Mouse (Mus musculus): ENCODE measurements at regions not wholly inside any gene's neighbourhood (a gene's known extent, or its start where the extent isn't known, plus 50 kb on each side); places are given as distances from the start of the nearest gene placed in this dataset.
A peak's percentile ranks its signal among the peaks of the same experiment; 100 is the strongest.

DNA sequence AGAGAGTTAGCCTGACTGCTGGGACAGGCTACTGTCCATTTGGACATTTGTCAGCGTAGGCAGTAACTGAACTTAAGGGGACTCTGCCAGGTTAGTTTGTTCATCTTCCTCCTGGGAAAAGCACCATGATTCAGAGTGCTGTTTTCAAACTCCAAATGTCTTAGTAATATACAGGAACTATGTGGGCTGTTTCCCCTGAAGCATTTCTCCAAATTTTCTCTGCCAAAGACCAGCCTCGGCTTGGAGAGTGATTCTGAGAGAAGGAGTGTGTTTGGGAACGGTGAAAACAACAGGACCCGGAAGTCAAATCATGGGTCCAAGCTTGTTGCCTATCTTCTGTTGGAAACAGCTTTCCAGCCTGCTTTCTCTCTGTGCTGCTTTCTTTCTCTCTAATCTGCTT lies 52.1 kb downstream of the Rprm start:
- DNase-seq (ENCODE audit: low read depth, low spot score), result peak; percentile 11

DNA sequence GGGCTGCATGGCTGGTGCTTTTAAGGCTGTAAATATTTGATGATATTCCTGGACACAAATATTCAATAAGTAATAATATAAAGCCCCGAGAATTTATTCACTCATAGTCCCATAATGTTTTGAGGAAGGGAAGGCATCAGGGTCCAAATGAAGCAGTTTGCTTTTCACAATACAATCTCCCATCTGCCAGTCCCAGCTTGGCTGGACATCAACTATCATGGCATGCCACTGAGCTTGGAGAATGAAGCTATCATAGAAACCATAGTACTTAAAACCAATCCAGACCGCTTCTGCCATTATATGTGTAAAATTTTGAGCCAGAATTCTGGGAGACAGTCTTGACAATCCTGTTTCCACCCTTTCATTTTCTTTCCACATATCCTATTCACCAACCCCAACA lies 56.5 kb downstream of the Rprm start:
- DNase-seq (ENCODE audit: low read depth, low spot score), result no peak

DNA sequence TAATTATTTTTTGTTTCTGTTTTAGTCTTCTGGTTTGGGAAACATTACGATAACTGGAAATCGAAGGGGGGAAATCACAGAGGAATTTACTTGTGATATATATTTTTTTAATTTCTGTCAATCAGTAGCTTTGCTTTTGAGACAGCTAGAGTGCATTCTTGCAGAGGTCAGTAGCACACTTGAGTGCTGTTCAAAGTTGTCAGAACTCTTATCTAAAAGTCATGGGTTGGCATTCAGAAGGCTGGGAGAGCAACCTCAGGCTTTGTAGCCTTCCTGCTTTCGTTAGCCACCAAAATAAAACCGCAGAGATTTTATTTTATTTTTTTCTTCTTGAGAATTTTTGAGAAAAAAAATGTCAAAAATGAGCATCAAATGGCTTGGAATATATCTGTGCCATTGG lies 62.6 kb downstream of the Rprm start:
- DNase-seq (ENCODE audit: low read depth, low spot score), result no peak

- no peak for DNase-seq (ENCODE audit: low read depth, low spot score)
Observed at GRCm38 (mm10) chr2:53990157-53990556, 95.2 kb downstream of the Rprm start.

- DNase-seq (ENCODE audit: low read depth, low spot score), result no peak
Observed at GRCm38 (mm10) chr2:53975707-53976106, 109.6 kb downstream of the Rprm start.

DNA sequence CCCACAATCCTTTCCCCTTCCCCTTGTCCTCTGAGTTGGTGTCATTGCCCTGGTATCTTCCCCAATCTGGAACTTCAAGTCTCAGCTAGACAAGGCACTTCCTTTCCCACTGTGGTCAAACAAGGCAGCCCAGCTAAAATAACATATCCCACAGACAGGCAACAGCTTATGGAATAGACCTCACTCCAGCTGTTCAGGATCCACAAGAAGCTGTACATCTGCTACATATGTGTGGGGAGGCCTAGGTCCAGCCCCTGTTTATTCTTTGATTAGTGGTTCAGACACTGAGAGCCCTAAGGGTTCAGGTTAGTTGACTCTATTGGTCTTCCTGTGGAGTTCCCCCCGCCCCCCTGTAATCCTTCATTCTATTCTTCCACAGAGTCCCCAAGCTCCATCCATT lies 124.9 kb downstream of the Rprm start:
- no peak for DNase-seq (ENCODE audit: low read depth, low spot score)

DNA sequence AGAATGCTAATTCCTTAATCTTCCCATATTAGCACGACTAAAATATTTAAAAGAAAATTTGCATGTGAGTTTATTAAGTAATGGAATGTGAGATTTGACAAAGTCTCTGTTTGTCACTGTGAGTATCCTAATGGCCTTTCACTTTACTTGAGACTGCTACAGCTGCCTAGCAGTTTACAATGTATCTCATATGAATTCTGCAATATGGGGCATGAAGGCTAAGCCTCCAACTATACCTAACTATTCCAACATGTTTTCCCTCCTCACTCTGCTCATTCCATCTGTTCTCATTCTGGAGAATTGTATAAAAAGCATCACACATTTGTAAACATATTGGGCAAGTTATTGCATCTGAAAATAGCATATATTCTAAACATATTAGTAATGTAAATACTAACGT lies 137.1 kb downstream of the Rprm start:
- DNase-seq (ENCODE audit: low read depth, low spot score), result no peak

- no peak for DNase-seq (ENCODE audit: low read depth, low spot score)
Observed at GRCm38 (mm10) chr2:53947534-53947933, 137.8 kb downstream of the Rprm start.

- DNase-seq (ENCODE audit: low read depth, low spot score), result no peak
Observed at GRCm38 (mm10) chr2:53911857-53912256, 173.5 kb downstream of the Rprm start.

All from 3T3-L1 (cell line).